Mouse (Mus musculus) liver, embryonic 15.5 days (tissue): ENCODE measurements around the gene Rmi2. TPM values are rescaled to one million over a fixed set of nuclear protein-coding genes. Genes with fewer than 3 reads are reported as not detected.
"Not testable (repeated sequence)": the region's sequence is repeated elsewhere in the genome, so short reads cannot be mapped to it uniquely, and the experiment has no call there.

Source experiments
- ATAC-seq: fragments of 200-750 bp; cut with Nextera tagmentation; 2 replicates; pipeline ENCODE4 v1.8.0; 2017; ENCODE audit warnings: moderate number of reproducible peaks, mild to moderate bottlenecking, moderate library complexity; ENCODE audit not compliant: insufficient read depth
- H3K27ac ChIP-seq: fragments of 300-500 bp; sonication (generic); replicated peaks from 2 replicates; pipeline ENCODE4 v1.5.1; 2015; ENCODE audit warnings: mild to moderate bottlenecking, inconsistent platforms
- H3K27me3 ChIP-seq: fragments of 300-500 bp; sonication (generic); 2 replicates; pipeline ENCODE4 v1.6.1; 2015; ENCODE audit warnings: mild to moderate bottlenecking, inconsistent platforms
- H3K36me3 ChIP-seq: fragments of 300-500 bp; sonication (generic); replicated peaks from 2 replicates; pipeline ENCODE4 v1.6.1; 2015; ENCODE audit warnings: moderate library complexity, mild to moderate bottlenecking, inconsistent platforms
- H3K4me1 ChIP-seq: fragments of 300-500 bp; sonication (generic); replicated peaks from 2 replicates; pipeline ENCODE4 v1.6.1; 2015; ENCODE audit warnings: inconsistent platforms
- H3K4me2 ChIP-seq: fragments of 300-500 bp; sonication (generic); 2 replicates; pipeline ENCODE4 v1.6.1; 2015; ENCODE audit warnings: moderate library complexity, mild to moderate bottlenecking, inconsistent platforms
- H3K4me3 ChIP-seq: fragments of 300-500 bp; sonication (generic); replicated peaks from 2 replicates; pipeline ENCODE4 v1.5.1; 2015; ENCODE audit warnings: mild to moderate bottlenecking, inconsistent platforms
- H3K9ac ChIP-seq: fragments of 300-500 bp; sonication (generic); 2 replicates; pipeline ENCODE4 v1.6.1; 2015; ENCODE audit warnings: moderate library complexity, mild to moderate bottlenecking, inconsistent platforms
- H3K9me3 ChIP-seq: fragments of 300-500 bp; sonication (generic); replicated peaks from 2 replicates; pipeline ENCODE4 v1.6.1; 2016; ENCODE audit warnings: inconsistent platforms
- WGBS: fragments of 180-500 bp; shearing (Covaris S2); methylation state at CpG from one replicate; pipeline ENCODE4 v1.1.7; 2015; ENCODE audit warnings: mixed read lengths; ENCODE audit not compliant: insufficient replicate concordance; 5-methylcytosine and 5-hydroxymethylcytosine counted together
- polyA plus RNA-seq: library from polyadenylated mRNA; unstranded; fragments of >200 nt; fragmentation: Nextera tagmentation; extraction: Ambion mirVana; gene quantifications from 2 replicates; pipeline ENCODE4 v1.2.1, GENCODE M21; 2015

Rmi2 gene
- polyA plus RNA-seq, 1 experiment from 2014 or later = 1.9 TPM

- Histone ChIP-seq H3K27ac (no peak overlapping the region), H3K4me3 (no peak overlapping the region), H3K9me3 (no peaks in the 10 kb centered on the region), H3K36me3 (peaks cover 5% of the 10 kb centered on the region; the same call in 1 of the 2 replicates), H3K4me2 (peak overlapping the region; percentile 58), H3K4me1 (peaks cover 21% of the 10 kb centered on the region), H3K9ac (no peak overlapping the region), H3K27me3 (0 out of 2 replicates have a peak, but pooled peaks cover 3% of the 10 kb centered on the region)
- ATAC-seq = no peak
- 13% methylated on average over 6 of the region's 6 CpGs for WGBS
These were observed 9.4 kb downstream of the Rmi2 start for GRCm38 (mm10) chr16:10844319-10844670.

GRCm38 (mm10) chr16:10845952-10846351 is 11.1 kb downstream of the Rmi2 start:
- Histone ChIP-seq H3K36me3 (no peaks in the 10 kb centered on the region), H3K27ac (no peak overlapping the region), H3K9me3 (no peaks in the 10 kb centered on the region), H3K27me3 (0 out of 2 replicates have a peak, but pooled peaks cover 3% of the 10 kb centered on the region), H3K4me1 (peaks cover 16% of the 10 kb centered on the region), H3K4me3 (no peak overlapping the region), H3K4me2 (no peak overlapping the region), H3K9ac (no peak overlapping the region)
- WGBS = 61% methylated on average over 6 of the region's 6 CpGs
- no peak for ATAC-seq

- no peak overlapping the region for H3K27ac ChIP-seq
- 0 out of 2 replicates have a peak, but pooled peaks cover 3% of the 10 kb centered on the region for H3K27me3 ChIP-seq
- 43% methylated on average over 4 of the region's 4 CpGs for WGBS
- no peak for ATAC-seq
- H3K4me3 ChIP-seq = no peak overlapping the region
- peaks cover 16% of the 10 kb centered on the region for H3K4me1 ChIP-seq
- H3K9me3 ChIP-seq = no peaks in the 10 kb centered on the region
- no peak overlapping the region for H3K4me2 ChIP-seq
- no peak overlapping the region for H3K9ac ChIP-seq
- H3K36me3 ChIP-seq = no peaks in the 10 kb centered on the region
These were observed 11.6 kb downstream of the Rmi2 start for GRCm38 (mm10) chr16:10846503-10846902.

GRCm38 (mm10) chr16:10849965-10850861 is 15.4 kb downstream of the Rmi2 start:
- no peak overlapping the region for H3K9ac ChIP-seq
- no peak for ATAC-seq
- no peaks in the 10 kb centered on the region for H3K27me3 ChIP-seq
- no peak overlapping the region for H3K4me3 ChIP-seq
- H3K4me1 ChIP-seq = no peaks in the 10 kb centered on the region
- no peaks in the 10 kb centered on the region for H3K36me3 ChIP-seq
- H3K27ac ChIP-seq = no peak overlapping the region
- WGBS = 62% methylated on average over 12 of the region's 12 CpGs
- no peak overlapping the region for H3K4me2 ChIP-seq
- no peaks in the 10 kb centered on the region for H3K9me3 ChIP-seq

GRCm38 (mm10) chr16:10850905-10851304 is 16.0 kb downstream of the Rmi2 start:
- no peak overlapping the region for H3K27ac ChIP-seq
- WGBS = 47% methylated on average over 4 of the region's 4 CpGs
- H3K4me3 ChIP-seq = no peak overlapping the region
- H3K4me2 ChIP-seq = no peak overlapping the region
- ATAC-seq = no peak
- H3K9me3 ChIP-seq = no peaks in the 10 kb centered on the region
- H3K36me3 ChIP-seq = no peaks in the 10 kb centered on the region
- H3K4me1 ChIP-seq = no peaks in the 10 kb centered on the region
- H3K9ac ChIP-seq = no peak overlapping the region
- no peaks in the 10 kb centered on the region for H3K27me3 ChIP-seq

GRCm38 (mm10) chr16:10852216-10852615 is 17.4 kb downstream of the Rmi2 start:
- not testable (repeated sequence) for H3K36me3 ChIP-seq, H3K27ac ChIP-seq, H3K9ac ChIP-seq, H3K4me2 ChIP-seq, H3K9me3 ChIP-seq, H3K4me3 ChIP-seq, H3K4me1 ChIP-seq, H3K27me3 ChIP-seq, ATAC-seq
- WGBS = 75% methylated on average over 10 of the region's 10 CpGs

GRCm38 (mm10) chr16:10859726-10860245 is 24.9 kb downstream of the Rmi2 start:
- H3K9ac ChIP-seq = no peak overlapping the region
- 60% methylated on average over 7 of the region's 7 CpGs for WGBS
- no peaks in the 10 kb centered on the region for H3K27me3 ChIP-seq
- no peaks in the 10 kb centered on the region for H3K4me1 ChIP-seq
- no peaks in the 10 kb centered on the region for H3K36me3 ChIP-seq
- H3K4me3 ChIP-seq = no peak overlapping the region
- H3K4me2 ChIP-seq = no peak overlapping the region
- no peak overlapping the region for H3K27ac ChIP-seq
- H3K9me3 ChIP-seq = no peaks in the 10 kb centered on the region
- no peak for ATAC-seq

- H3K27ac ChIP-seq = no peak overlapping the region
- H3K9me3 ChIP-seq = no peaks in the 10 kb centered on the region
- no peak overlapping the region for H3K4me2 ChIP-seq
- H3K4me3 ChIP-seq = no peak overlapping the region
- H3K36me3 ChIP-seq = no peaks in the 10 kb centered on the region
- WGBS = 61% methylated on average over 3 of the region's 3 CpGs
- no peaks in the 10 kb centered on the region for H3K27me3 ChIP-seq
- no peaks in the 10 kb centered on the region for H3K4me1 ChIP-seq
- H3K9ac ChIP-seq = no peak overlapping the region
- ATAC-seq = no peak
These were observed 26.5 kb downstream of the Rmi2 start for GRCm38 (mm10) chr16:10861408-10861807.

- Histone ChIP-seq H3K9me3 (no peaks in the 10 kb centered on the region), H3K9ac (no peak overlapping the region), H3K27me3 (no peaks in the 10 kb centered on the region), H3K4me2 (no peak overlapping the region), H3K4me1 (no peaks in the 10 kb centered on the region), H3K4me3 (no peak overlapping the region), H3K36me3 (no peaks in the 10 kb centered on the region), H3K27ac (no peak overlapping the region)
- ATAC-seq = no peak
- 57% methylated on average over 6 of the region's 6 CpGs for WGBS
These were observed 30.2 kb downstream of the Rmi2 start for GRCm38 (mm10) chr16:10864833-10865591.

GRCm38 (mm10) chr16:10865592-10865987 is 30.7 kb downstream of the Rmi2 start:
- no peak overlapping the region for H3K4me3 ChIP-seq
- no peak overlapping the region for H3K9ac ChIP-seq
- no peaks in the 10 kb centered on the region for H3K4me1 ChIP-seq
- no peak for ATAC-seq
- H3K4me2 ChIP-seq = no peak overlapping the region
- no peak overlapping the region for H3K27ac ChIP-seq
- no peaks in the 10 kb centered on the region for H3K9me3 ChIP-seq
- H3K27me3 ChIP-seq = no peaks in the 10 kb centered on the region
- H3K36me3 ChIP-seq = no peaks in the 10 kb centered on the region

GRCm38 (mm10) chr16:10866841-10867240 is 32.0 kb downstream of the Rmi2 start:
- Histone ChIP-seq H3K9me3 (no peaks in the 10 kb centered on the region), H3K9ac (no peak overlapping the region), H3K4me3 (no peak overlapping the region), H3K27me3 (no peaks in the 10 kb centered on the region), H3K36me3 (no peaks in the 10 kb centered on the region), H3K4me1 (no peaks in the 10 kb centered on the region), H3K4me2 (no peak overlapping the region), H3K27ac (no peak overlapping the region)
- WGBS = 81% methylated on average over 8 of the region's 8 CpGs
- no peak for ATAC-seq
